Mouse (Mus musculus) olfactory bulb, adult 2 months (tissue): ENCODE data around the gene Emilin3.

ENCODE experiments used
- CTCF ChIP-seq: fragments of 200-500 bp; IDR thresholded peaks from 2 replicates; pipeline ENCODE4 v1.5.1; 2012; ENCODE audit warnings: low read depth, mild to moderate bottlenecking, low read length, moderate library complexity; ENCODE audit not compliant: insufficient read depth
- POLR2A ChIP-seq: fragments of 200-500 bp; IDR thresholded peaks from 2 replicates; pipeline ENCODE4 v1.6.1; 2012; ENCODE audit warnings: mild to moderate bottlenecking, low read depth, low read length, moderate library complexity; ENCODE audit not compliant: insufficient read depth

GRCm38 (mm10) chr2:160959901-160960300, 47.8 kb upstream of the Emilin3 start:
- TF ChIP-seq POLR2A (no peak), CTCF (no peak)
